In the genomic region with DNA sequence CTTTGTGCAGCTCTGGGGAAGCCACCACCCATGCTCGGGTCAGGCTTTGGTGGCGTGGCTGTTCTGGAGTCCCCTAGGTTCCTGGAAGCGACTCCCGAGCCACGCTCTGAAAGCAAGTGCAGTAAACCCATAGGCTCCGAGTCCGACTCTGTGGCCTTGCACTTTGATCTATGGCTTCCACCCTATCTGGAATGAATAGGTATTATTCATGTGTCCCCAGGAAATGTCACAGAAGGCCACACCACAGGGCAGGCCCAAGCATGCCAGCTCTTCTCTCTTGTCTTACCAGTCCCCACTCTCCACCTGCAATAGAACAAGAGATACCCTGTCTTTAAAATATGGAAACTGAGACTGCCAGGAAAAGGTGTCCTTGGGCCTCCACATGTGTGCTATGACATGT, we compare ENCODE assay signal across 18 mouse cellular contexts. TPM values are rescaled to one million over a fixed set of nuclear protein-coding genes. Genes with fewer than 3 reads are reported as not detected.
"Had no signal": no experiment of that assay in that cellular context is flagged by ENCODE, and none has a peak within 500 bp of the region (broad histone marks: within the 10 kb centered on the region; RNA-seq: fewer than 3 reads in every experiment).

No protein-coding gene starts in this region.

- H3K4me2 ChIP-seq: liver, embryonic 13.5 days; lung, embryonic 15.5 days; midbrain, embryonic 12.5 days had no signal

- H3K36me3 ChIP-seq: limb, embryonic 10.5 days; liver, embryonic 13.5 days; lung, embryonic 15.5 days; midbrain, embryonic 12.5 days had no signal

- ATAC-seq: liver, postnatal 0 days had no signal

- H3K9me3 ChIP-seq: limb, embryonic 10.5 days; liver, embryonic 13.5 days; lung, embryonic 15.5 days; megakaryocyte, embryonic 14.5 days; midbrain, embryonic 12.5 days had no signal

- H3K27ac ChIP-seq: left cerebral cortex, adult 2 months; limb, embryonic 10.5 days; liver, embryonic 13.5 days; lung, embryonic 15.5 days; macrophage; stomach, postnatal 0 days had no signal

- H3K4me1 ChIP-seq: liver, embryonic 13.5 days; lung, embryonic 15.5 days had no signal

- H3K9ac ChIP-seq: liver, embryonic 13.5 days; liver, postnatal 0 days; lung, embryonic 15.5 days; midbrain, embryonic 12.5 days had no signal

- DNase-seq: kidney, postnatal 25 days; liver, embryonic 13.5 days; liver, postnatal 0 days; lung, postnatal 14 days; right cerebral cortex, postnatal 14 days; thymus, postnatal 4 days had no signal

- H3K4me3 ChIP-seq: left cerebral cortex, adult 2 months; limb, embryonic 10.5 days; liver, embryonic 13.5 days; lung, embryonic 15.5 days; megakaryocyte, embryonic 14.5 days; midbrain, embryonic 12.5 days had no signal

RNA-seq across cellular contexts. Expression of a gene that starts 13.6 kb away (rescaled TPM):
- total RNA-seq: layer of hippocampus, postnatal 25 days; left cerebral cortex, adult 2 months; left cerebral cortex, postnatal 14 days; midbrain, postnatal 0 days had no signal
- polyA plus RNA-seq: kidney, embryonic 16.5 days; limb, embryonic 10.5 days; liver, embryonic 13.5 days; liver, postnatal 0 days; lung, embryonic 15.5 days; macrophage; midbrain, embryonic 12.5 days; midbrain, postnatal 0 days; neural tube, embryonic 14.5 days; stomach, postnatal 0 days had no signal
